Mouse (Mus musculus) kidney, postnatal 10 days (tissue): ENCODE data around the gene Vhl.
"Not testable (repeated sequence)": the region's sequence is repeated elsewhere in the genome, so short reads cannot be mapped to it uniquely, and the experiment has no call there.

ENCODE experiments used
- DNase-seq: peaks from one replicate; pipeline ENCODE4 v3.0.0; 2021; ENCODE audit warnings: mixed read lengths

Vhl gene

DNA sequence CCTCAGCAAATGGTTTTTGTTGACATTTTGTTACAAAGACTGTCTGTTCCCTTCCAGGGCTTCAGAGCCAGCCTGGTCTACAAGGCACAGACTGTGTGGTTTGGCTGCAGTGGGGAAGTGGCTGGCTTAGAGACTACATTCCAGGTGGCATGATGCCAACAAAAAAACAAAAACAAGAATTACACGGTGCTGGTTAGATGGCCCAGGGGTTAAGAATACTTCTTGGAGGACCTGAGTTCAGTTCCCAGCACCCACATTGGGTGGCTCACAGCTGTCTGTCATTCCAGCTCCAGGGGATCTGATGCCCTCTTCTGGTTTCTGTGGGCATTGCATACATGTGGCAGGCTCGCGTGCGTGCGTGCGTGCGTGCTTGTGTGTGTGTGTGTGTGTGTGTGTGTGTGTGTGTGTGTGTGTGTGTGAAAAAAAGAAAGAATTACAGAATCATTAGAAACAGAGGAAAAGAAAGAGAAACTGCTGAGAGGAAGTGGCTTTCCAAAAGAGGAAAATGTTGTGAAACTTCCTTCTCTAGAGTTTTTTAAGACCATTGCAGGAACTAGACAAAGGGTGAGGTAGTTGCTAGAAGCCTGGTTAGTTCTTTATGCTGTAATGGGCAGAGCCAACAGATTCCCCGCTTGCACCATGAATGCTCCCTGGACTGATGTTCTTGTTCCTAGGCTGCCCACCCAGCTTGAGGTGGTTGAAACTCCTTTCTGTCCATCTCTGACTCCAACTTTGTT lies 39.4 kb downstream of the Vhl start:
- DNase-seq = no peak

DNA sequence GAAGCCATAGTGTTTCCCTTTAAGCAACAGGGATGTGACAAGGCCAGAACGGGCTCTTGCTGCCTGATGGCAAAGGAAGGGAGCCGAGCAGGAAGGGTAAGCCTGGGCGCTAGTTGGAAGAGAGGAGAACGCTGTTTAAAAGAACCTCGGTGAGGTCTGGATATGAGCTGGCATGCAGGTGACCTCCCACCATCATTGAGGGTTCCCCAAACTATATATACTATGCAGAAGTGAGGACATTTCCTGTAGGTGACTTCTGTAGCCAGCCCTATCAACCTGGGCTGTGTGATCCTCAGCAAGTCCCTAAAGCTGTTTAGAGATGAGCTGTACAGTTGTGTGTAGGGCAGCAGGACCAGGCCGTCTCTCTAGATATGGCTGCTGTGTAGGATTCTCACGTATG lies 40.5 kb downstream of the Vhl start:
- DNase-seq = no peak

DNA sequence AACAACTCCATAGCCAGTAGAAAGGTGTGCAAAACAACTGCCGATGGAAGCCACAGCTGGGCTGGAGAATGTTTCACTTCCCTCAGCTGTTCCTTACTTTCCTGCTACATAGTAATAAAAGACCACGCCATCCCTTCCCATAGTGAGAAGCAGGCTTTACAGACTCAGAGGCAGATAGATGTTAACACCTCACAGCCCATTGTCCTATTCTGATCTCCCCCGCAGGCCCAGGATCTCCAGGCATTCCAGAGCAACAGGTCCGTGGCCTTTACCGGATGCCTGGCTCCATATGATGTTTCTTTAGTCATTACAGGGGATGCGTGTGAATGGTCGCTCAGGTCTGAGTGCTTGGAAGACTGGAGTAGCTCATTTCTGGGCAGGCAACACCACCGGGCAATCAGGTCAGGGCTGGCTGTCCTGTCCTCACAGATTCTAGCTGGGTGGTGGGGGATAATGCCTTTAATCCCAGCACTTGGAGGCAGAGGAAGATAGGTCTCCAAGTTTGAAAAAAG lies 43.9 kb downstream of the Vhl start:
- no peak for DNase-seq

DNA sequence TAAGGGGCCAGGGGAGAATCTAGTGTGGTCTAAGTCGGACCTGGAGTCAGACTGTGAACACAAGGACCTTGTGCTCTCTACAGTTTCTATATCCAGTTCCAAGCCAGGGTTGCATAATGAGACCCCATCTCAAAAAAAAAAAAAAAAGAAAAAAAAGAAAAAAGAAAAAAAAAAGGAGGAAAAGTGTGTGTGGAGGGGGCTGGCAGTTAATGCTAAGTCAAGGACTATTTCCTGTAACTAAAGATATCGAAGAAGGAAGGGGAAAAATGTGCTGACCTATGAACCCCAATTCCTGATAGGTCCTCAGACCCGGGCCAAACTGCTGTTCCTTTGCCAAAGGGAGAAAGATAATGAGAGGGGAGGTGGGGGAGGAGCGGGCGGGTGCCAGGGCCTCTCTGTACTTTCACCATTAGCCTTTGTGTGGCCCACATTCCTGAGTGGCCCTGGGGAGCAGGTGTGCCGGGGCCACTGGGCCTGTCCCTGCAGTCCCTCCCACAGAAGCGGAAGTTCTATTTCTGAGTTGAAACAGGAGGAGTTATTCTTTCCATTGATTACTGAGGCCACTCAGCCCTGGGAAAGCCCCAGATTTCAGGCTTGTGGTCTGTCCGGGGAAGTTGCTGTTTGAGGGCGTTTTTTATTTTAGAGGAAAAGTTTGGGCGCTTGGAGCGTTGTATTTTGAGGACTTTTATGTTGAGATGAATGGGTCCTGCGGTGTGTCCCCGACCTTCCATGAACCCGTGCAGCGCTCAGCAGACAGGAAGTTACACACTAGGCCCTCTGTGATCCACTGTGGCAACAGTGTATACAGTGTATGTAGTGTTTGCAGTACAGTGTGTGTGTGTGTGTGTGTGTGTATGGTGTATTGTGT lies 44.8 kb downstream of the Vhl start:
- peak; percentile 56 for DNase-seq

DNA sequence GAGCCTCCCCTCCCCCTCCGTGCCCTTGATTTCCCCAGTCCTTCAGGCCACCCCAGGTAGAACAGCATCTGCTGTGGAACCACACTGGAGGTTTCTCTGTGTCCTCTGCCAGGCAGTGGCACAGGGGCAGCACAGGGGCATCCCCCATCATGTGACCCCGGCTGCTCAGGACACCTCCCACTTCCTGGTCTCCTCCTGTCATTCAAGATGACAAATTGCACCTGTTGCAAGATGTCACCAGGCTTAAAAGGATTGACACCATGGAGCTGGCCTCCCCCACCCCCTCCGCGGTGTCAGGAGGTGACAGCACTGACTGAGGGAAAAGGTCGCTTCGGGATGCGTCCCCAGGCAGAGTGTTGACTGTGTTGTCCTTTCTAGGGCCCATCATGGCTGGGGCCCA lies 46.1 kb downstream of the Vhl start:
- DNase-seq = no peak

DNA sequence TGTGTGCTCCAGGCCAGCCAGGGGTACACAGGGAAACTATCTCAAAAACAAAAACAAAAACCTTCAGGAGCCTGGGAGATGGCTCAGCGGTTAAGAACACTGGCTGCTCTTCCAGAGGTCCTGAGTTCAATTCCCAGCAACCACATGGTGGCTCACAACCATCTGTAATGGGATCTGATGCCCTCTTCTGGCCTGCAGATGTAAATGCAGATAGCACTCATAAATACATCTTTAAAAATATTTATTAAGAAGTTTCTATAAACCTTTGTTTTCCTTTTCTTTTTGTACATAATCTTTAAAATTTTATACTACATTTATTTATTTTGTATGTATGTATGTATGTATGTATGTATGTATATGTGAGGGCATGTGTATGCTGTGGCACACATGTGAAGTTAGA lies 48.3 kb downstream of the Vhl start:
- not testable (repeated sequence) for DNase-seq

DNA sequence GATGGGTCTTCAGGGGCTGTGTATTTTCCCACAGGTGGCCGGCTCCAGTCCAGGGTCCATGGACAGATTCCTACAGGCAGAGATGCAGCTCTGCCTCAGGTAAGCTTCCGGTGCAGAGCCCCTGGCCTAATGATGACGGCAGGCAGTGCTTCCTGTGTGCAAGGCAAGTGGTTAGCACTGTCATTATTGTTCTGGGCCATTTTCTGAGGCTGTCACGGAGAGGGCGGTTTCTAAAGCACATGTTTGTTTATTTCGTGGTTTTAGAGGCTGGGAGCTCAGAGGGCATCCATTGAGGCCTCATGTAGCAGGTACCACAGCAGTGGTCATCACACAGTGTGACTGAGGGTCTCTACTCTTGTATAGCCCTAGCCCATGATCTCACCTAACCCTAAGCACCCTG lies 49.2 kb downstream of the Vhl start:
- no peak for DNase-seq

DNA sequence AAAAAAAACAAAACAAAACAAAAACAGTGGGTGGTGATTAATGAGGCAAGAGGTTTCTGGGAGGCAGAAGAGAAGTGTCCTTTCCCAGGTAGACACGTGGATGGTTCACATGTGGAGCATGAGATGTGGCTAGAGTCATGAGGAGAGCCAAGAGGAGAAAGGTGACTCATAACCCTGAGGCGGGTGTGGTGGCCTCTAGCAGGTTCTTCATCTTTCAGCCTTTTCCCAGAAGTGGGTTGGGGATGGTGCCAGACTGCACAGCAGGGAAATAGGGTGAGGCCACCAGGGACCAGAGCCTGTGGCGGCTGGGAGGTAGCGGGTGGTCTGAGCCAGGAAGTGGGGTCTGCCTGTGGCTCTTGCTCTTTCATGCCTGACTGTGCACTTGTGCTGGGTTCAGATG lies 51.5 kb downstream of the Vhl start:
- no peak for DNase-seq

DNA sequence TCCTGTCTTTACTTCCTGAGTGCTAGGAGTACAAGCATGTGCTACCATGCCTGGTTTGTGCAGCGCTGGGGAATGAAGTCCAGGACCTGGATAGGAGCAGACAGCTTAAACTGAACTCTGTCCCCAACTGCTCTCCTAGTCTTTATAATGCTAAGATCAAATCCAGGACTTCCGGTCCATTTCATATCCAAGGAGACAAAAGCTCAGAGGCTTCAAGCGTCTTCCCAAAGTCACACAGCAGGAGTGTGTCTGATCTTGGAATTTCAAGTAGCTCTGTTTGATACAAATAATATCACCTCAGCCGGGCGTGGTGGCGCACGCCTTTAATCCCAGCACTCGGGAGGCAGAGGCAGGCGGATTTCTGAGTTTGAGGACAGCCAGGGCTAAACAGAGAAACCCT lies 52.2 kb downstream of the Vhl start:
- no peak for DNase-seq

DNA sequence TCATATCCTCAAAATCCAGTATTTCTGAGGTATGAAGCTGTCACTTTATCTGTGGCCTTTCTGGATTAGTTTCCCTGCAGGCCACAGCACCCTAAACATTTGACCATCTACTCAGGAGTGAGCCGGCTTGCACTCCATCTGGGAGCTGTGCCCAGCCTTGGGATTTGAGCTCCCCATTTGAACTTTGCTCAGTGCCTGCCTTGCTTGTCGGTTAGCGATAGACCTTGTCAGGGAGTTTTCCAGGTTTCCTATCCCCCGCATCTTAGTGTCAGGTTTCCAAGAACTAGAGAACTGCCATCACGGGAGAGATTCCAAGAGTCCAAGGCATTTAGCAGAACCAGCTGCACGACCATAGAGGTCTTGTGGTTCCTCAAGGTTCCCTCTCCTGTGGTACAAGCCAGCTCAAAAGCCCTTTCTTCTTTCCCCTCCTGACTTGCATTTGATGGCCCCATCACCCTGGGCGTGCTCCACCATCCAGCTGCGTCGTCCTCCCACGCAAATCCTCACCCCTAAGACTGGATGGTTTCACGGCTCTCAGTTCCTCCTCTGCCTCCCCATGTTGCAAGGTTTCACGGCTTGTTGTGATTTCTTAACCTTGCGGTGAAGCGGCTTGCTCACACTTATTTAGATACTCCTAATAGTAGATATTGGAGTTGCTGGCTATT lies 53.4 kb downstream of the Vhl start:
- peak; percentile 47 for DNase-seq

DNA sequence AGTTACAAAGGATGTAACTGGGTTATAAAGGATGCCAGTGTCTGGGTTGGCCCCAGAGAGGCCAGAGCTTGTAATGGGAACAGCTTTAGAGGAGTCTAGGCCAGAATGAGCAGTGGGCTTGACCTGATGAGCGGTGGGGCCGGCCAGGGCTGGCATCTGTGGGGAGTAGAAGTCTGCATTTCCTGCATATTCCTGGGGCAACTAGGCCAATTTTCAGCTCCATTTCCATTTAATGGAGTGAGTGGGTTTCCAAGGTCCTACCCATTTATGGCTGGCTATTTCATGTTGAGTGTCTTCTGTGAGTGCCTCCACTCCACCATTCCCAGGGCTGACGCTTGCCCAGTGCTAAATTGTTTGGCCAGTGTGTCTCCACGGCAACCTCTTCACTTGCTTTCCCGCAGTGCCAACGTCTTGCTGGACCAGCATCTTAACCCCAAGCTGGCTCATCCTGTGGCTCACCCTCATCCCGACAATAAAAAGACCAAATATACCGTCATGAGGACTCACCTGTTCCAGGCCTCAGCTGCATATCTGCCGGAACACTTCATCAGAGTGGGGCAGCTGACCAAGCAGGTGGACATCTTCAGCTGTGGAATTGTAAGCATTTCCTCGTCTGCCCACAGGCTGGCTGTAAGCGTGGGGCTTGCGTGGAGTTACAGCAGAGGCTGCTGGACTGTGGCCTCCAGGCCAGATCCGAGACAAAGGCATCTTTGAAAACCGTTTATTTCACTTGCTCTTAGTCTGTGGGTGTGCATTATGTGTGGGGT lies 54.7 kb downstream of the Vhl start:
- DNase-seq = no peak

DNA sequence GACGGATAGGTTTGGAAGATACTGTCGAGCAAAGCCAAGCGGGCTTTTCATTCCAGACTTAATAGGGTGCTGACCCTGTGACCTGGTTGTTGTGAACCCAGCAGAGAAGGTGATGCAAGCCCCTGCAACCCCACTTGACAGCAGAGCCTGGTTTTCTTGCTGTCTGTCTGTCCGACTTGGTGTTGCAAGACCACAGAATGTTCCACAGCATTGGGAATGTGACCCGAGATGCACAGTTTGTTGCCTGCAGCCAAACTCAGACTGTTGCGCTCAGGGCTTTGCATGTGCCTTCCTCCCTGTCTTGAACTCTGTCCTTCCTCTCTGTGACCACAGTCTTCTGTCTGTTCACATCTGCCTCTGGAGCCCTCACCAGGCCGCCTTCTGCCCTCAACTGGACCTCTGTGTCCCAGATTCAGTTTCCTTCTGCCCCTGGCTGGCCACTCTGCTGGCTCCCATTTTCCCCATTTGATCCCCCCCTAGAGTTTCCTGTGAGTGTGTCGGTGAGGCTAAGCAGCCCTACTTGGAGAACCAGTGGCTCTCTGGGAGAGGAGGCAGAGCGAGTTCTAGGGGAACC lies 56.3 kb downstream of the Vhl start:
- no peak for DNase-seq
